Mouse (Mus musculus) liver, embryonic 14.5 days (tissue): Measurements from ENCODE around the gene 1700003H04Rik. TPM values are rescaled to one million over a fixed set of nuclear protein-coding genes. Genes with fewer than 3 reads are reported as not detected.

Experiments
- ATAC-seq: fragments of 200-750 bp; cut with Nextera tagmentation; 2 replicates; pipeline ENCODE4 v1.8.0; 2017; ENCODE audit warnings: moderate number of reproducible peaks, mild to moderate bottlenecking, moderate library complexity; ENCODE audit not compliant: insufficient read depth
- DNase-seq, 3 experiments: peaks; one replicate each; pipeline ENCODE4 v3.0.0-alpha.2; 2012 to 2013; ENCODE audit warnings: low read depth in 3 of 3, low spot score in 3 of 3
- H3K27ac ChIP-seq: fragments of 300-500 bp; sonication (generic); 2 replicates; pipeline ENCODE4 v1.5.1; 2014; ENCODE audit warnings: moderate library complexity, mild to moderate bottlenecking, control low read depth, inconsistent platforms
- H3K27me3 ChIP-seq: fragments of 300-500 bp; sonication (generic); 2 replicates; pipeline ENCODE4 v1.6.1; 2014; ENCODE audit warnings: mild to moderate bottlenecking, low read length, moderate library complexity; ENCODE audit not compliant: control insufficient read depth, insufficient read depth
- H3K36me3 ChIP-seq: fragments of 300-500 bp; sonication (generic); replicated peaks from 2 replicates; pipeline ENCODE4 v1.6.1; 2014; ENCODE audit warnings: low read depth; ENCODE audit not compliant: control insufficient read depth, insufficient read depth
- H3K4me1 ChIP-seq, 2 experiments: fragments of 200-500 bp in 1 of 2; fragments of 300-500 bp in 1 of 2; sonication (generic) in 1 of 2; replicated peaks; 2 replicates each; pipeline ENCODE4 v1.6.1; 2012 to 2014; ENCODE audit warnings: antibody characterized with exemption in 1 of 2, inconsistent platforms in 1 of 2, low read length in 1 of 2; ENCODE audit not compliant: control insufficient read depth in 2 of 2, insufficient read depth in 2 of 2
- H3K4me2 ChIP-seq: fragments of 300-500 bp; sonication (generic); 2 replicates; pipeline ENCODE4 v1.6.1; 2014; ENCODE audit warnings: low read depth, mild to moderate bottlenecking, control low read depth, moderate library complexity
- H3K4me3 ChIP-seq, 2 experiments: fragments of 200-500 bp in 1 of 2; fragments of 300-500 bp in 1 of 2; sonication (generic) in 1 of 2; 2 replicates each; pipeline ENCODE4 v1.5.1; 2012 to 2014; ENCODE audit warnings: low read depth in 2 of 2, low read length in 2 of 2, mild to moderate bottlenecking in 2 of 2, control low read depth in 1 of 2, inconsistent platforms in 1 of 2, moderate library complexity in 1 of 2; ENCODE audit not compliant: insufficient read depth in 1 of 2
- H3K9ac ChIP-seq: fragments of 300-500 bp; sonication (generic); replicated peaks from 2 replicates; pipeline ENCODE4 v1.6.1; 2014; ENCODE audit warnings: mild to moderate bottlenecking, control low read depth, moderate library complexity
- H3K9me3 ChIP-seq: fragments of 300-500 bp; sonication (generic); 2 replicates; pipeline ENCODE4 v1.6.1; 2016; ENCODE audit warnings: low read length, mixed read lengths; ENCODE audit not compliant: control insufficient read depth
- CTCF ChIP-seq: IDR thresholded peaks from 2 replicates; pipeline ENCODE4 v1.5.1; 2016; ENCODE audit warnings: antibody characterized with exemption, low read depth, control low read depth
- EP300 ChIP-seq: IDR thresholded peaks from 2 replicates; pipeline ENCODE4 v1.6.1; 2016; ENCODE audit warnings: antibody characterized with exemption, low read depth
- WGBS: fragments of 180-500 bp; shearing (Covaris S2); extraction: QIAGEN DNeasy Blood & Tissue Kit; methylation state at CpG from one replicate; pipeline ENCODE4 v1.1.7; 2014; ENCODE audit not compliant: insufficient replicate concordance; 5-methylcytosine and 5-hydroxymethylcytosine counted together
- polyA plus RNA-seq, 2 experiments: library from polyadenylated mRNA; depleted of rRNA in 1 of 2; stranded (reverse) in 1 of 2; unstranded in 1 of 2; fragments of >200 nt; fragmentation: Nextera tagmentation in 1 of 2; extraction: Ambion mirVana in 1 of 2; gene quantifications; 2 replicates each; pipeline versions ENCODE4 v1.2.1 to v1.2.3; 2012 to 2014

The 1700003H04Rik gene
- polyA plus RNA-seq, 2 experiments = not detected

- WGBS = 47% methylated on average over 2 of the region's 2 CpGs
- ATAC-seq = no peak
These were observed 62.1 kb downstream of the 1700003H04Rik start for GRCm38 (mm10) chr3:124518786-124519185.

More at GRCm38 (mm10) chr3:124518786-124519185, 62.1 kb downstream of the 1700003H04Rik start:
- Histone ChIP-seq H3K27ac (no peak overlapping the region), H3K4me3 (no peak overlapping the region), H3K27me3 (no peaks in the 10 kb centered on the region), H3K4me2 (no peak overlapping the region), H3K36me3 (no peaks in the 10 kb centered on the region), H3K4me1 (no peaks in the 10 kb centered on the region), H3K9ac (no peak overlapping the region), H3K9me3 (no peaks in the 10 kb centered on the region)
- DNase-seq = no peak
- TF ChIP-seq EP300 (no peak), CTCF (no peak)

Other genes starting within 250 kb of the 1700003H04Rik start
- gene 1700006A11Rik, start 155.1 kb downstream of the 1700003H04Rik start, polyA plus RNA-seq (2012; rRNA removed) = not detected in 2 replicates
- gene 1700006A11Rik, start 155.1 kb downstream of the 1700003H04Rik start, polyA plus RNA-seq (2014; fragmentation: Nextera tagmentation; extraction: Ambion mirVana) = not detected in 2 replicates